Mouse (Mus musculus) cerebellum, adult 2 months (tissue): ENCODE results near the gene Kif26a. TPM values are rescaled to one million over a fixed set of nuclear protein-coding genes. Genes with fewer than 3 reads are reported as not detected.

ENCODE experiments used
- DNase-seq, 2 experiments: peaks; one replicate each; pipeline ENCODE4 v3.0.0; 2021
- H3K27ac ChIP-seq: fragments of 200-500 bp; 2 replicates; pipeline ENCODE4 v1.5.1; 2012; ENCODE audit warnings: low read length, control low read depth, inconsistent platforms; ENCODE audit not compliant: insufficient read depth
- H3K27me3 ChIP-seq: fragments of 200-500 bp; 2 replicates; pipeline ENCODE4 v1.6.1; 2012; ENCODE audit warnings: inconsistent platforms, mild to moderate bottlenecking, low read length, moderate library complexity; ENCODE audit not compliant: control insufficient read depth, insufficient read depth
- H3K4me1 ChIP-seq: fragments of 200-500 bp; 2 replicates; pipeline ENCODE4 v1.6.1; 2011; ENCODE audit warnings: low read length; ENCODE audit not compliant: control insufficient read depth, insufficient read depth
- H3K4me3 ChIP-seq: fragments of 200-500 bp; replicated peaks from 2 replicates; pipeline ENCODE3; 2011; ENCODE audit warnings: mild to moderate bottlenecking, low read depth, low read length, control low read depth; ENCODE audit not compliant: insufficient read depth
- CTCF ChIP-seq: fragments of 200-500 bp; IDR thresholded peaks from 2 replicates; pipeline ENCODE4 v1.5.1; 2011; ENCODE audit warnings: low read depth, mild to moderate bottlenecking, control low read depth, low read length, moderate library complexity, borderline replicate concordance; ENCODE audit not compliant: insufficient read depth
- POLR2A ChIP-seq: fragments of 200-500 bp; IDR thresholded peaks from 2 replicates; pipeline ENCODE4 v1.6.1; 2011; ENCODE audit warnings: low read length, control low read depth, borderline replicate concordance; ENCODE audit not compliant: insufficient read depth
- whole genome bisulfite sequencing: fragments of 180-500 bp; shearing (Covaris S2); methylation state at CpG from one replicate; pipeline ENCODE4 v1.1.7; 2018; 5-methylcytosine and 5-hydroxymethylcytosine counted together
- polyA plus RNA-seq: library from polyadenylated mRNA; depleted of rRNA; stranded (reverse); fragments of >200 nt; gene quantifications from 2 replicates; pipeline ENCODE4 v1.2.3, GENCODE M21; 2012

The Kif26a gene
- polyA plus RNA-seq, 1 experiment = 2.4 TPM

DNA sequence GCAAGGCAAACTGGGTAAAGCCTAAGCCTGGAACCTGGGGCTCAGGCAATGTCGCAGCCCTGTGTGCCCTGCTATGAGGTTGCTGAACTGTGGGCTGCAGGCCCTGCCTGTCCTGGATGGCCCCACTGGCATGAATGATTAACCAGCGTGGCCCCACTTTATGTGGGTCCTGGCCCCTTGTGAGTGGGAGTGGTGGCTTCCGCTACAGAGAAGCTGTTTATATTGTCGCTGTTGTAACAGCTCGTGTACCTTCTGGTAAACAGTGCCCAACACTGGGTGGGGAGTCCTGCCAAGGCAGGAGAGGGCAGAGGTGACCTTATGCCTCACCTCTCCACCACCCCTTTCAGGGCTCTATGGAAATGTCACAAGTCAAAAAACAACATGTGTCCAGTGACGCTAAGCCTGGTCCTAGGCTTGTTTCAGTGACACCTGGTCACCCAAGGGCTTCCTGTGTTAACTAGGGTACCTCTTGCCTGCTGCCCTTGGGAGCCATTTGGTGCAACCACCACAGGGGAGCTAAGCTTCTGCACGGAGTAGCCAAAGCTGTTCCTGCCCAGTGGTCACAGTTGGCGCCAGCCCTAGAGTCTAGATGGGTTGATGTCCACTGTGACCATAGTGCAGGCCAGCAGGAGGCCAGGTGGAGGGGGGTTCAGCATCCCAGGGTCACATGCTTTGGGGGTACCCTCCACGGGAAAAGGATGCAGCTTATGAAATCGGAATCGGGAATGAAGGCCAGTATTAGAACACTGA is 37.1 kb upstream of the Kif26a start:
- TF ChIP-seq CTCF = no peak
- TF ChIP-seq POLR2A = no peak
- H3K27me3 ChIP-seq = no peaks in the 10 kb centered on the region; the same call in 1 of the 2 replicates
- H3K4me3 ChIP-seq = no peak overlapping the region
- H3K4me1 ChIP-seq = no peaks in the 10 kb centered on the region
- WGBS = 81% methylated on average over 11 of the region's 11 CpGs
- no peak for DNase-seq
- H3K27ac ChIP-seq = no peak overlapping the region

GRCm38 (mm10) chr12:112109701-112110100 is 36.3 kb upstream of the Kif26a start:
- no peaks in the 10 kb centered on the region for H3K4me1 ChIP-seq
- no peak for DNase-seq
- TF ChIP-seq CTCF (no peak), POLR2A (no peak)
- 78% methylated on average over 9 of the region's 9 CpGs for WGBS
- no peaks in the 10 kb centered on the region; the same call in 1 of the 2 replicates for H3K27me3 ChIP-seq
- H3K27ac ChIP-seq = no peak overlapping the region
- H3K4me3 ChIP-seq = no peak overlapping the region

DNA sequence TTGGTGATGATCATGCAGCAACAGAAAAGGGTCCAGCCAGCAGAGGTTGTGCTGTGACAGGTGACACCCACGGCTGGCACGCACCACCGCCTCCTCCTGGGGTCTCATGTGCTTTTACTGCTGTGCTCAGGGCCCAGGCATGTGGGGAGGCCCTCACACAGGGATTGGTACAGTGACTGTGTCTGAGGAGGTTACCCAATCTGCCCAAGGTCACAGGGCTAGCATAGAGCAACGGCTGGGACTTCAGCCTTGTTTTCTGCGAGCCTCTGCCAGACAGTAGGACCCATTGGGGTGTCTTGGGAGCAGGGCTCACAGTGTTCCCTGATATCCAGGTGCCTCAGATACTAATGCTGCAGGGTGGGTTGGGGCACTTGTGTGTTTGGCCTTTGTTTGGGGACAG is 34.7 kb upstream of the Kif26a start:
- Histone ChIP-seq H3K27me3 (no peaks in the 10 kb centered on the region; the same call in 1 of the 2 replicates), H3K27ac (no peak overlapping the region), H3K4me3 (no peak overlapping the region), H3K4me1 (no peaks in the 10 kb centered on the region)
- no peak for TF ChIP-seq CTCF
- no peak for TF ChIP-seq POLR2A
- 80% methylated on average over 5 of the region's 5 CpGs for WGBS
- no peak for DNase-seq

GRCm38 (mm10) chr12:112112235-112112634 is 33.8 kb upstream of the Kif26a start:
- WGBS = 92% methylated on average over 6 of the region's 6 CpGs
- no peak for TF ChIP-seq POLR2A
- no peak for TF ChIP-seq CTCF
- H3K27ac ChIP-seq = no peak overlapping the region
- no peak for DNase-seq
- no peaks in the 10 kb centered on the region for H3K4me1 ChIP-seq
- H3K27me3 ChIP-seq = no peaks in the 10 kb centered on the region
- H3K4me3 ChIP-seq = no peak overlapping the region

DNA sequence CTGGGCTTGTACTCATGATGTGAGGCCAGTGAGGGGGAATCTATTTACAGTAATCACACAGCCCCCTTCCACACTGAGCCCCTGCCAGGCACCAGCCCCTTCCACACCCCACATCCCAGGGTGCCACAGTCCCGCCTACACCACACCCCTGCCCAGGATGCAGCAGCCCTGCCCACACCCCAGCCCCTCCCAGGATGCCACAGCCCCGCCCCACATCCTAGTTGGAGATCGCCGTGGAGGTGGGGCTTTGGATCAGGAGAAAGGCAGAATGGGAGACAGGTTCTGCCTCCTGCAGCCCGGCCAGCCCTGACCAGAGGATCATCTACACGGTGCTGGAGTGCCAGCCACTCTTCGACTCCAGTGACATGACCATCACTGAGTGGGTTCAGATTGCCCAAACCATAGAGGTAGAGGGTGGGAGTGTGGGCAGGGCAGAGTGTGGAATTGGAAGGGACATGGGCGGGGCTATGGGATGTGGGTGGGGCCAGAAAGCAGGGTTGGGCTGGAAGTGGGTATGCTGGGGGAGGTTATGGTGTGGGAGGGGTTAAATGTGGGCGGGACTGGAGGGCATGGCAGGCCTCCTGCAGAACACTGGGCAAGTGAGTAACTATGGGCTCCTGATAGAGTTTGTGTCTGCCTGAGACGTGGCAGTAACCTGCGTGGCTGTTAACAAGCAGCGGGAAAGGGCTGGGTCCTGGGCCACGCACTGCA is 33.2 kb upstream of the Kif26a start:
- DNase-seq = no peak
- no peaks in the 10 kb centered on the region for H3K27me3 ChIP-seq
- H3K4me1 ChIP-seq = no peaks in the 10 kb centered on the region
- H3K27ac ChIP-seq = no peak overlapping the region
- no peak for TF ChIP-seq POLR2A
- TF ChIP-seq CTCF = no peak
- 29% methylated on average over 13 of the region's 13 CpGs for WGBS
- H3K4me3 ChIP-seq = no peak overlapping the region

GRCm38 (mm10) chr12:112113710-112114109 is 32.3 kb upstream of the Kif26a start:
- H3K4me3 ChIP-seq = no peak overlapping the region
- TF ChIP-seq POLR2A = no peak
- peak; percentile 99 for TF ChIP-seq CTCF
- 14% methylated on average over 7 of the region's 7 CpGs for WGBS
- DNase-seq = peak; percentile 67 to 79
- no peaks in the 10 kb centered on the region for H3K27me3 ChIP-seq
- H3K27ac ChIP-seq = no peak overlapping the region
- H3K4me1 ChIP-seq = no peaks in the 10 kb centered on the region

DNA sequence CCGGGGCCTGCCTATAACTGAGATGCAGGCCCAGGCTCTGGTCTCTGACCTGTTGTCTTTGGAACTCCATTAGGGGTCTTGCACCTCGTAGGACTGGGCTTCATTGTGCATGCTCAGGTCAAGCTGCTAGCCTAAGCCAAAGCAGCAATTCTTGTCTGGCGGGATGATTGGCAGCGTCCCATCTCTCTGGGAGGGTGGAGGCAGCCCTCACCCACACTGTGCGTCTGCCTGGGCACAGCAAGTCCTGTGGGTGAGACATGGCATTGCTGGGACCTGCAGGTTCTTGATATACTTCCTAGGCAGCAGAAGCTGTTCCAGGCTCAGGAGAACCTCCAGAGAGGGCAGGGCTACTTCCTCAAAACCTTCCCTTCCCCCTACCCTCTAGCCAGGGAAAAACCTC is 29.0 kb upstream of the Kif26a start:
- no peak overlapping the region for H3K27ac ChIP-seq
- no peaks in the 10 kb centered on the region for H3K27me3 ChIP-seq
- no peak overlapping the region for H3K4me3 ChIP-seq

DNA sequence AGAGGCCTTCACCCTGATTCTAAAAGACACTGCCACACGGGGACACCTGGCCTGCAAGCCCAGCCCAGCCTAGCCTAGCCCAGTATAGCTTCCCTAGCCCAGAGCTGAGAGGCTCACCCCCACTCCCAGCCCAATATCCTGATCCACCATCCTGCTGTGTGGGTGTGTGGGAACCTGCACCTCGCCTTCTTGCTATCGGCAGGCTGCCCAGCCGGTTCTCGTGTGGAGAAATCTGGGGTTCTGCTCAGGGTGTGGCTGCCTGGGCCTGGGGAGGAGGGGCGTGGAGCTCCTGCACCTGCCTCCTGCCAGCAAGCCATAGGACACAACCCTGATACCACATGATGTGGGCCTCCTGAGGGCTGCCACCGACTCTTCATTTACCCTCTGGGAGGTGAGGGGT is 28.4 kb upstream of the Kif26a start:
- DNase-seq = no peak
- WGBS = 85% methylated on average over 7 of the region's 7 CpGs
- no peak overlapping the region for H3K27ac ChIP-seq
- no peaks in the 10 kb centered on the region for H3K27me3 ChIP-seq
- H3K4me3 ChIP-seq = no peak overlapping the region
- H3K4me1 ChIP-seq = peaks cover 10% of the 10 kb centered on the region; the same call in 1 of the 2 replicates
- no peak for TF ChIP-seq CTCF
- no peak for TF ChIP-seq POLR2A

More for the DNA sequence above, 29.0 kb upstream of the Kif26a start:
- no peak for DNase-seq
- WGBS = 55% methylated on average over 5 of the region's 5 CpGs
- H3K4me1 ChIP-seq = peaks cover 10% of the 10 kb centered on the region; the same call in 1 of the 2 replicates
- TF ChIP-seq CTCF (no peak), POLR2A (no peak)
